Mouse (Mus musculus) myocyte (in vitro differentiated cells): Measurements from ENCODE around the gene Tnik.

ENCODE experiments used
- CEBPB ChIP-seq: IDR thresholded peaks from 2 replicates; pipeline ENCODE4 v1.6.1; 2011; ENCODE audit warnings: mild to moderate bottlenecking, moderate library complexity; ENCODE audit not compliant: poor library complexity, insufficient read depth, severe bottlenecking
- E2F4 ChIP-seq: IDR thresholded peaks from one replicate; pipeline ENCODE4 v1.6.1; 2011; ENCODE audit warnings: mild to moderate bottlenecking, control low read depth, moderate library complexity; ENCODE audit not compliant: insufficient read depth
- MAX ChIP-seq: IDR thresholded peaks from one replicate; pipeline ENCODE4 v1.6.1; 2011; ENCODE audit warnings: low read depth, mild to moderate bottlenecking, control low read depth
- MYOD1 ChIP-seq, 3 experiments: IDR thresholded peaks; one replicate each; pipeline ENCODE4 v1.6.1; 2011; ENCODE audit warnings: control low read depth in 2 of 3, low read depth in 2 of 3, mild to moderate bottlenecking in 2 of 3, moderate library complexity in 1 of 3; ENCODE audit not compliant: insufficient read length in 2 of 3, control insufficient read depth in 1 of 3
- MYOG ChIP-seq, 3 experiments: IDR thresholded peaks; one replicate each; pipeline ENCODE4 v1.6.1; 2011; ENCODE audit warnings: control low read depth in 2 of 3, low read depth in 2 of 3, mild to moderate bottlenecking in 2 of 3; ENCODE audit not compliant: insufficient read length in 2 of 3, control insufficient read depth in 1 of 3, insufficient read depth in 1 of 3
- POLR2A ChIP-seq: IDR thresholded peaks from one replicate; pipeline ENCODE4 v1.6.1; 2011; ENCODE audit warnings: low read depth, mild to moderate bottlenecking, control low read depth, moderate library complexity; ENCODE audit not compliant: insufficient read length
- POLR2AphosphoS2 ChIP-seq: IDR thresholded peaks from one replicate; pipeline ENCODE4 v1.6.1; 2011; ENCODE audit warnings: low read depth, control low read depth; ENCODE audit not compliant: insufficient read length
- REST ChIP-seq: IDR thresholded peaks from one replicate; pipeline ENCODE4 v1.6.1; 2011; ENCODE audit warnings: mild to moderate bottlenecking, control low read depth, moderate library complexity; ENCODE audit not compliant: insufficient read depth, insufficient read length
- SRF ChIP-seq: IDR thresholded peaks from one replicate; pipeline ENCODE4 v1.6.1; 2011; ENCODE audit warnings: low read depth; ENCODE audit not compliant: control insufficient read depth, insufficient read length
- TCF12 ChIP-seq: IDR thresholded peaks from one replicate; pipeline ENCODE4 v1.6.1; 2011; ENCODE audit warnings: mild to moderate bottlenecking, control low read depth; ENCODE audit not compliant: poor library complexity, insufficient read depth, severe bottlenecking
- TCF3 ChIP-seq: IDR thresholded peaks from one replicate; pipeline ENCODE4 v1.6.1; 2011; ENCODE audit warnings: low read depth, control low read depth; ENCODE audit not compliant: insufficient read length
- USF1 ChIP-seq: IDR thresholded peaks from one replicate; pipeline ENCODE4 v1.6.1; 2011; ENCODE audit warnings: low read depth, mild to moderate bottlenecking, control low read depth, moderate library complexity

- TF ChIP-seq CEBPB (no peak), MYOD1 (IDR thresholded peaks at IDR 0.05; ENCODE audit: control insufficient read depth in 1 of 3, insufficient read length in 2 of 3, low read depth in 2 of 3) (no peak), USF1 (no peak), POLR2AphosphoS2 (no peak), POLR2A (no peak), REST (no peak), MAX (no peak), TCF12 (no peak), MYOG (IDR thresholded peaks at IDR 0.05; ENCODE audit: control insufficient read depth in 1 of 3, insufficient read depth in 1 of 3, insufficient read length in 2 of 3, low read depth in 2 of 3) (no peak), E2F4 (no peak), SRF (no peak), TCF3 (no peak)
Observed at GRCm38 (mm10) chr3:28343661-28344060, 80.6 kb downstream of the Tnik start.
